Mouse (Mus musculus) heart, embryonic 16.5 days (tissue): ENCODE results near the gene Sf3b4. TPM values are rescaled to one million over a fixed set of nuclear protein-coding genes. Genes with fewer than 3 reads are reported as not detected.
"Not testable (repeated sequence)": the region's sequence is repeated elsewhere in the genome, so short reads cannot be mapped to it uniquely, and the experiment has no call there.

Experiments
- ATAC-seq: fragments of 200-750 bp; cut with Nextera tagmentation; replicated peaks from 2 replicates; pipeline ENCODE4 v1.8.0; 2017; ENCODE audit warnings: moderate number of reproducible peaks; ENCODE audit not compliant: insufficient read depth, low FRiP score; ENCODE audit errors: extremely low read depth
- H3K27ac ChIP-seq: fragments of 300-500 bp; sonication (generic); 2 replicates; pipeline ENCODE4 v1.5.1; 2014; ENCODE audit warnings: mild to moderate bottlenecking, low read length, control low read depth, moderate library complexity
- H3K27me3 ChIP-seq: fragments of 300-500 bp; sonication (generic); 2 replicates; pipeline ENCODE4 v1.6.1; 2014; ENCODE audit warnings: low read length, mixed read lengths; ENCODE audit not compliant: control insufficient read depth, insufficient read depth
- H3K36me3 ChIP-seq: fragments of 300-500 bp; sonication (generic); 2 replicates; pipeline ENCODE4 v1.6.1; 2014; ENCODE audit not compliant: control insufficient read depth, insufficient read depth
- H3K4me1 ChIP-seq: fragments of 300-500 bp; sonication (generic); 2 replicates; pipeline ENCODE4 v1.6.1; 2014; ENCODE audit warnings: low read length, mixed read lengths; ENCODE audit not compliant: control insufficient read depth, insufficient read depth
- H3K4me2 ChIP-seq: fragments of 300-500 bp; sonication (generic); 2 replicates; pipeline ENCODE4 v1.6.1; 2014; ENCODE audit warnings: low read depth, mild to moderate bottlenecking, control low read depth, low read length
- H3K4me3 ChIP-seq: fragments of 300-500 bp; sonication (generic); 2 replicates; pipeline ENCODE4 v1.5.1; 2014; ENCODE audit warnings: mild to moderate bottlenecking, control low read depth, low read length
- H3K9ac ChIP-seq: fragments of 300-500 bp; sonication (generic); 2 replicates; pipeline ENCODE4 v1.6.1; 2014; ENCODE audit warnings: low read length, control low read depth
- H3K9me3 ChIP-seq: fragments of 300-500 bp; sonication (generic); replicated peaks from 2 replicates; pipeline ENCODE4 v1.6.1; 2016; ENCODE audit warnings: low read length; ENCODE audit not compliant: control insufficient read depth
- WGBS: fragments of 180-500 bp; shearing (Covaris S2); extraction: QIAGEN DNeasy Blood & Tissue Kit; methylation state at CpG from one replicate; pipeline ENCODE4 v1.1.7; 2014; 5-methylcytosine and 5-hydroxymethylcytosine counted together
- polyA plus RNA-seq: library from polyadenylated mRNA; unstranded; fragments of >200 nt; fragmentation: Nextera tagmentation; extraction: Ambion mirVana; gene quantifications from 2 replicates; pipeline ENCODE4 v1.2.1, GENCODE M21; 2015

The Sf3b4 gene
- polyA plus RNA-seq, 1 experiment from 2014 or later, result 92.8 TPM

- H3K4me1 ChIP-seq, result peaks cover 11% of the 10 kb centered on the region
- H3K4me2 ChIP-seq, result peak overlapping the region; percentile 93
- H3K9ac ChIP-seq, ATAC-seq, H3K9me3 ChIP-seq, H3K4me3 ChIP-seq, H3K27ac ChIP-seq, H3K27me3 ChIP-seq, H3K36me3 ChIP-seq: not testable (repeated sequence)
- WGBS, result 25% methylated on average over 6 of the region's 8 CpGs
These were observed 26.6 kb downstream of the Sf3b4 start for GRCm38 (mm10) chr3:96198601-96199251.

GRCm38 (mm10) chr3:96199731-96200130 lies 27.6 kb downstream of the Sf3b4 start:
- peaks cover 6% of the 10 kb centered on the region for H3K9me3 ChIP-seq
- no peaks in the 10 kb centered on the region for H3K27me3 ChIP-seq
- H3K4me2 ChIP-seq, result no peak overlapping the region
- H3K4me1 ChIP-seq, result peaks cover 11% of the 10 kb centered on the region
- peaks cover 6% of the 10 kb centered on the region for H3K36me3 ChIP-seq
- H3K4me3 ChIP-seq, result no peak overlapping the region
- H3K27ac ChIP-seq, result no peak overlapping the region
- 27% methylated on average over 2 of the region's 2 CpGs for WGBS
- no peak for ATAC-seq
- no peak overlapping the region for H3K9ac ChIP-seq

GRCm38 (mm10) chr3:96207819-96208218 lies 35.7 kb downstream of the Sf3b4 start:
- no peak overlapping the region for H3K27ac ChIP-seq
- H3K9me3 ChIP-seq, result no peaks in the 10 kb centered on the region
- H3K4me3 ChIP-seq, result no peak overlapping the region
- no peak overlapping the region for H3K4me2 ChIP-seq
- no peaks in the 10 kb centered on the region for H3K36me3 ChIP-seq
- no peak for ATAC-seq
- WGBS, result 80% methylated on average over 3 of the region's 3 CpGs
- H3K4me1 ChIP-seq, result 0 out of 2 replicates have a peak, but pooled peaks cover 2% of the 10 kb centered on the region
- no peak overlapping the region for H3K9ac ChIP-seq
- no peaks in the 10 kb centered on the region for H3K27me3 ChIP-seq

- no peaks in the 10 kb centered on the region for H3K36me3 ChIP-seq
- H3K4me1 ChIP-seq, result 0 out of 2 replicates have a peak, but pooled peaks cover 2% of the 10 kb centered on the region
- H3K27ac ChIP-seq, result no peak overlapping the region
- H3K9ac ChIP-seq, result no peak overlapping the region
- no peaks in the 10 kb centered on the region for H3K27me3 ChIP-seq
- WGBS, result 23% methylated on average over 15 of the region's 15 CpGs
- no peak overlapping the region for H3K4me2 ChIP-seq
- no peaks in the 10 kb centered on the region for H3K9me3 ChIP-seq
- H3K4me3 ChIP-seq, result no peak overlapping the region
- no peak for ATAC-seq
These were observed 37.1 kb downstream of the Sf3b4 start for GRCm38 (mm10) chr3:96209242-96209641.

- H3K9me3 ChIP-seq, result no peaks in the 10 kb centered on the region
- H3K27me3 ChIP-seq, result no peaks in the 10 kb centered on the region
- ATAC-seq, result no peak
- no peaks in the 10 kb centered on the region for H3K36me3 ChIP-seq
- WGBS, result 0% methylated on average over 12 of the region's 12 CpGs
- peak overlapping the region; percentile 77 for H3K4me3 ChIP-seq
- H3K9ac ChIP-seq, result peak overlapping the region; percentile 94
- H3K4me2 ChIP-seq, result peak overlapping the region; percentile 91
- H3K4me1 ChIP-seq, result peaks cover 26% of the 10 kb centered on the region
- peak overlapping the region; percentile 100 for H3K27ac ChIP-seq
These were observed 47.1 kb downstream of the Sf3b4 start for GRCm38 (mm10) chr3:96219191-96219641.

- Histone ChIP-seq H3K27me3 (no peaks in the 10 kb centered on the region), H3K4me1 (peaks cover 26% of the 10 kb centered on the region), H3K27ac (peak within 1 kb of the TSS; percentile 100), H3K36me3 (no peaks in the 10 kb centered on the region), H3K9ac (peak within 1 kb of the TSS; percentile 94), H3K4me2 (peak within 1 kb of the TSS; percentile 91), H3K4me3 (peak within 1 kb of the TSS; percentile 77), H3K9me3 (no peaks in the 10 kb centered on the region)
- ATAC-seq, result peak; percentile 79
- WGBS, result under 1% methylated on average over 36 of the region's 37 CpGs
These were observed 47.6 kb downstream of the Sf3b4 start, which contains the start of the genes Bola1 and Hist2h2ab for GRCm38 (mm10) chr3:96219661-96220130. Gene Bola1 (minus strand): TSS chr3:96219709. Gene Hist2h2ab (plus strand): TSS chr3:96219865.

- under 1% methylated on average over 24 of the region's 47 CpGs for WGBS
- H3K9me3 ChIP-seq, ATAC-seq, H3K36me3 ChIP-seq, H3K27me3 ChIP-seq: not testable (repeated sequence)
- H3K4me1 ChIP-seq, result peaks cover 28% of the 10 kb centered on the region
- peak overlapping the region; percentile 91 for H3K4me2 ChIP-seq
- H3K4me3 ChIP-seq, result peak overlapping the region; percentile 77
- peak overlapping the region; percentile 94 for H3K9ac ChIP-seq
- H3K27ac ChIP-seq, result peak overlapping the region; percentile 100
These were observed 48.1 kb downstream of the Sf3b4 start for GRCm38 (mm10) chr3:96220131-96220764.

- peak within 1 kb of the TSS; percentile 100 for H3K27ac ChIP-seq
- H3K4me1 ChIP-seq, result peaks cover 28% of the 10 kb centered on the region
- no peaks in the 10 kb centered on the region for H3K36me3 ChIP-seq
- H3K9me3 ChIP-seq, result no peaks in the 10 kb centered on the region
- no peaks in the 10 kb centered on the region for H3K27me3 ChIP-seq
- H3K4me2 ChIP-seq, result peak within 1 kb of the TSS; percentile 91
- H3K9ac ChIP-seq, result peak within 1 kb of the TSS; percentile 94
- H3K4me3 ChIP-seq, result peak within 1 kb of the TSS; percentile 77
- WGBS, result under 1% methylated on average over 43 of the region's 43 CpGs
- peak; percentile 92 for ATAC-seq
These were observed 48.9 kb downstream of the Sf3b4 start, which contains the start of the genes Hist2h2ac and Hist2h2be for GRCm38 (mm10) chr3:96220765-96221639. Gene Hist2h2ac (minus strand): TSS chr3:96220880. Gene Hist2h2be (plus strand): TSS chr3:96221119.
